Mouse (Mus musculus): ENCODE measurements around the gene Ep400.

- TF ChIP-seq CTCF (IDR thresholded peaks at IDR 0.05; ENCODE audit: extremely low read depth, insufficient read depth, insufficient read length, insufficient replicate concordance) (no peak), POLR2A (IDR thresholded peaks at IDR 0.05; ENCODE audit: low read depth, low read length) (no peak)
These were observed 104.9 kb downstream of the Ep400 start for GRCm38 (mm10) chr5:110665486-110666121.
